Mouse (Mus musculus) liver, embryonic 14.5 days (tissue): ENCODE data around the gene Pfkm.

Source experiments
- CTCF ChIP-seq: IDR thresholded peaks from 2 replicates; pipeline ENCODE4 v1.5.1; 2016; ENCODE audit warnings: antibody characterized with exemption, low read depth, control low read depth
- EP300 ChIP-seq: IDR thresholded peaks from 2 replicates; pipeline ENCODE4 v1.6.1; 2016; ENCODE audit warnings: antibody characterized with exemption, low read depth

DNA sequence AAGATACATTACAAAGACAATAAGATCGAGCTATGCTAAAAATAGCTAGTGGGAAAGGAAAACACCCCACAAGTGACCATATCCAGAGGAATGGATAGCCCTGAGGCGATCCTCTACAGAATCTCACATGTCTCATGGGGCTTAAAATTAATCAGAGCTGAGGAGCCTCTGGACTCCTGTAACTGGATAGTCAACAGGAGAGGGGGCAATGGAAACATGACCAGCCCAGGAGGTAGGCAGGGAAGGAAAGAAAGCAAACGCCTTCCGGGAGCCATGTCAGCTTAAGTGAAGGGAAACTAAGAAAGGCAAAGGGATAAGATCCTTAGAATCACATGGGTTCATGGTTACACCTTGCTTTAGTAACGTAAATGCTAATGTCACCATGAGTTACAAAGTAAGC is 48.4 kb downstream of the Pfkm start:
- TF ChIP-seq CTCF, result no peak
- TF ChIP-seq EP300, result no peak
